Mouse (Mus musculus): ENCODE data around the gene Olfr847.

DNA sequence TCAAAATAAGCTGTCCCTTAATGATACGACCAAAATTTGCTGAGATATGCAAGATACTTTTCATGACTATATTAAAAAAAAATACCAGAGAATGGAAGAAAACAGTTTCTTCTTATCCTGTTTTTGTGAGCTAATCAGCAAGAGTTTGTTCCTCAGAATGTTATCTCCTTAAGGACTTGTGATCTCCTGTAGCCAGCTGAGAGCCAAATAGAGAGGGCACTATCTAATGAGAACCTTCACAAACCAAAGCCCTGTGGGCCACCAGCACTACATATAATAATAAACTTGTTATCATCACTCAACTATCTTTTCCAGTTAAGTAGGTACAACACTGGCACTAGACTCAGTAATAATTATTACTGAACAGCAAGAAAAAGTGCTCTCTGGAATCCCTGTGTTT lies 42.3 kb downstream of the Olfr847 start, which contains the start of gene Olfr845:
- TF ChIP-seq CTCF (IDR thresholded peaks at IDR 0.05) (no peak), POLR2A (IDR thresholded peaks at IDR 0.05; ENCODE audit: insufficient read depth, low read depth, low read length) (no peak)

Measured in heart, adult 2 months (tissue).